Mouse (Mus musculus) ZHBTc4 (cell line): Measurements from ENCODE around the gene Tfip11.

Experiments
- DNase-seq: peaks from one replicate; pipeline ENCODE4 v3.0.0-alpha.2; 2011; ENCODE audit warnings: low read depth, low spot score

The Tfip11 gene

GRCm38 (mm10) chr5:112360077-112360476 lies 33.9 kb downstream of the Tfip11 start:
- no peak for DNase-seq

GRCm38 (mm10) chr5:112364184-112364797 lies 38.1 kb downstream of the Tfip11 start:
- no peak for DNase-seq

- no peak for DNase-seq
Observed at GRCm38 (mm10) chr5:112366879-112367278, 40.7 kb downstream of the Tfip11 start.

GRCm38 (mm10) chr5:112367338-112367737 lies 41.2 kb downstream of the Tfip11 start:
- no peak for DNase-seq

- no peak for DNase-seq
Observed at GRCm38 (mm10) chr5:112367929-112368328, 41.8 kb downstream of the Tfip11 start.

GRCm38 (mm10) chr5:112368666-112369065 lies 42.5 kb downstream of the Tfip11 start:
- DNase-seq, result no peak

GRCm38 (mm10) chr5:112369326-112369725 lies 43.2 kb downstream of the Tfip11 start:
- no peak for DNase-seq

- DNase-seq, result no peak
Observed at GRCm38 (mm10) chr5:112370236-112370813, 44.2 kb downstream of the Tfip11 start.

GRCm38 (mm10) chr5:112371933-112372332 lies 45.8 kb downstream of the Tfip11 start:
- DNase-seq, result no peak

- DNase-seq, result no peak
Observed at GRCm38 (mm10) chr5:112376111-112376510, 50.0 kb downstream of the Tfip11 start.

- DNase-seq, result no peak
Observed at GRCm38 (mm10) chr5:112377380-112377779, 51.2 kb downstream of the Tfip11 start.

- DNase-seq, result no peak
Observed at GRCm38 (mm10) chr5:112378716-112379115, 52.6 kb downstream of the Tfip11 start.

GRCm38 (mm10) chr5:112381154-112381553 lies 55.0 kb downstream of the Tfip11 start:
- DNase-seq, result no peak

- no peak for DNase-seq
Observed at GRCm38 (mm10) chr5:112382042-112382441, 55.9 kb downstream of the Tfip11 start.

- DNase-seq, result no peak
Observed at GRCm38 (mm10) chr5:112382641-112383330, 56.6 kb downstream of the Tfip11 start.

- no peak for DNase-seq
Observed at GRCm38 (mm10) chr5:112384805-112385472, 58.8 kb downstream of the Tfip11 start.

GRCm38 (mm10) chr5:112385973-112386372 lies 59.8 kb downstream of the Tfip11 start:
- peak; percentile 92 for DNase-seq
